Mouse (Mus musculus) kidney, postnatal 36 days (tissue): Measurements from ENCODE around the gene Prn.

Source experiments
- DNase-seq, 2 experiments: peaks; one replicate each; pipeline ENCODE4 v3.0.0; 2021 to 2022; ENCODE audit warnings: mixed read lengths in 2 of 2

Prn gene

DNA sequence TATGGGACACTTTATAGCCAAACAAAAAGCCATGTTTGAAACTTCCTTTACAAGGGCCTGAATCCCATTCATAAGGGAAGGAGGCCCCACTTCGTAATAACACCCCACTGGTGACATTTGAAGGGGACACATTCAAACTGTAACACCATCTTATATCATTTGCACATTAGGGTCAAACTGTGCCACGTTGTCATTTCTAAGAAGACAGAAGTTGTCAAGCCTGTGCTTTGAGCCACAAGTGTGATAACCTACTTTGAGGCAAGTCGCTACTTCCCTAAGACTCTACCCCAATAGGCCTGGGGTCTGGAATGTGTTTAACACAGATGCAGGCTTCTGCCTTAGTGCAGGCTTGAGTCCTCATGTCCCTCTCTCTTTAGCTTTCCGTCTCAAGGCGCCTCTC, 2.4 kb upstream of the Prn start:
- no peak for DNase-seq

GRCm38 (mm10) chr2:131908351-131908861, 1.4 kb upstream of the Prn start:
- DNase-seq, result peak; percentile 41 to 59

DNA sequence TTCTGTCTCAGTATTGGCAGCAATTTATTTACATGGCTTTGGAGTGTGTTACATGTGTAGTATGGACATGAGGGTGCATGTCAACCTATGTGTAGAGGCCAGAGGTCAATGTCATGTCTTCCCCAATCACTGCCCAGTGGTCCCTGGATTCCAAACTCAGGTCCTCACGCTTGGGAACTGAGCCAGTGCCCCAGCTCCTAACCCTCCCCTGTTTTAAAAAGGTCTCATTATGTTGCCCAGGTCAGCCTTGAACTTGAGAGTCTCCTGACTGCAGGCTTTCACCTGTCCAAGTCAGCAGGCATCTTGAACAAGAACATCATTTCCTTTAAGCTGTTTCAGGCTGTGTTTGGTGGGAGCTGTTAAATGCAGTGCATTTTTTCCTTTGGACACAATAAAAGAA, 851 bp upstream of the Prn start:
- DNase-seq, result peak in 1 of 2 experiments; percentile 24

GRCm38 (mm10) chr2:131910847-131911246, 1.1 kb downstream of the Prn start:
- no peak for DNase-seq

GRCm38 (mm10) chr2:131911341-131911740, 1.6 kb downstream of the Prn start:
- DNase-seq, result peak in 1 of 2 experiments; percentile 13

GRCm38 (mm10) chr2:131912526-131913258, 2.9 kb downstream of the Prn start:
- DNase-seq, result peak; percentile 33 to 47

DNA sequence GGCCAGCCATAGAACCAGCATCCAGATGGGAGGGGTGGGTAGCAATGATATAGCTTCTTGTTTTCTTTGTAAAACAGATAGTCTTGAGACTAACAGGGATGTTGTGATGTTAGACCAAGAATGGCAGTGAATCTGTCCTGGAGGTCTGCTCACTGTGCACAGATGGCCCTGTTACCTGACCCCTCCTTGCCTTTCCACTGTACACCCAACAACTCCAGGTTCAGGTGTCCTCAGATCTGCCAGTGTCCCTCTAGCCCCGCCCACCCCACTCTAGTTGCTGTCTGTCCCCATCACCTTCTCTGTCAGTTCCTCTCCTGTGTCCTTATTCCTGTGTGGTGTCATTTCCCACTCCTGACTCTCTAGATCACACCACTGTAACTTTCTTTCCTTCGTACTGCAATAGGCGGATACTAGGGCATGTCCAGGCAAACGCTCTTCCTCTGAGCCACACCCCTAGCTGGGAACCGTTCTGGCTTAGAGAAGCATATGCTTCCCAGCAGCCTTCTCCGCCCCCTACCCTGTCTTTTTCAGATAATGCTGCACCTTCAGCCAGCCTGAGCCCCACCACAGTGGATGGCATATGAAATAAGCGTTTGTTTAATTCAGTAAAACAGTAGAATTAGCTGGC, 22.6 kb downstream of the Prn start:
- no peak for DNase-seq

GRCm38 (mm10) chr2:131933013-131933412, 23.3 kb downstream of the Prn start:
- no peak for DNase-seq

GRCm38 (mm10) chr2:131933598-131933997, 23.8 kb downstream of the Prn start:
- peak; percentile 47 to 51 for DNase-seq

DNA sequence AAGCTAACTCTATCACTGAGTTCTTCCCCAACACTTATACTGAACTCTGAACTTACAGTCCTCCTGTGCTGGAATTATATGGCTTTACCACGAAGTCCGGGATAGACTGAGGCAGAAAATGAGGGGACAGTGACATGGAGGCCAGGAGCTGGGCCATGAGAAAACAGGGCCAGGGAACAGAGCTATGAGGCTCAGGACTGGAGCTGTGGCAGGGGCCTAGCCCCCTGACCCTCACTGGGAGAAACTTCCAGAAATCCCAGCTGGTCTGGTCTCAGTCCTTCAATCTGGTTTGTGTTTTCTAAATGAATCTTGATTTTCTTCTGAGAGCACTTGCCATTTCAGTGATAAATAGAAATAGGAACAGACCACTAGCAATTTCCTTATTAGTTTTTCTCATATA, 24.5 kb downstream of the Prn start:
- no peak for DNase-seq

- DNase-seq, result peak in 1 of 2 experiments; percentile 32
Observed at GRCm38 (mm10) chr2:131935390-131936105, 25.8 kb downstream of the Prn start.

DNA sequence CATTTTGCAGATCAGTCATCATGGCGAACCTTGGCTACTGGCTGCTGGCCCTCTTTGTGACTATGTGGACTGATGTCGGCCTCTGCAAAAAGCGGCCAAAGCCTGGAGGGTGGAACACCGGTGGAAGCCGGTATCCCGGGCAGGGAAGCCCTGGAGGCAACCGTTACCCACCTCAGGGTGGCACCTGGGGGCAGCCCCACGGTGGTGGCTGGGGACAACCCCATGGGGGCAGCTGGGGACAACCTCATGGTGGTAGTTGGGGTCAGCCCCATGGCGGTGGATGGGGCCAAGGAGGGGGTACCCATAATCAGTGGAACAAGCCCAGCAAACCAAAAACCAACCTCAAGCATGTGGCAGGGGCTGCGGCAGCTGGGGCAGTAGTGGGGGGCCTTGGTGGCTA, 26.7 kb downstream of the Prn start:
- no peak for DNase-seq

DNA sequence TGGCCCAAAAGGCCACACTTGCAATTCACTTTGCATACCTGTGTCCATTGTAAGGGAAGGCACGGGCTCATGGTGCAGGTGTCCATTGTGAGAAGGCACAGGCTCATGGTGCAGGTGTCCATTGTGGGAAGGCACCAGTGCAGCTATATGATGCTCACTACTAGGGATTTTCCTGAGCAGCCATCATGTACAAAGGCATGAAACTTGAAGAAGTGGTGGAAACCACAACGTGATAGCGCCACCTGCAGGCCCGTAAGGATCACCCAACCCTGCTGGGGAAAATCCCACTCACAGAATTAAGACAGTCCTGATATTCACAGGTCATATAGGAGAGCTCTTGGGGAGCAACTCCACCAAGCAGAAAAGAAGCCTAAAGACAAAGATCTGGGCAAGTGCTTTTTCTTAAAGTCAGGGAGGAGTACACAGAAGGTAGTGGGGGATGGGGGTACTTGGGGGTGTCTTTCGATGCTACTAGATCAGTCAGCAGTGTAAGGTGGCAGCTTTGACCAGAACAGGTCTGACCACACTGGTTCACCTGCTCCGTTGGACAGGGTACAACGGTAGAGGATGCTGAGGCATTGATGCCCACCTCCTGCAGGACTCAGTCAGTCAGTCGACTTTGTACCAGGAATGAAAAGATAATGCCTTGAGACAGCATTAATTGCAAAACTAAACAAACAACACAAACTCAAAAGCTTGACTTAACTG, 29.8 kb downstream of the Prn start:
- DNase-seq, result peak; percentile 44 to 83

GRCm38 (mm10) chr2:131940506-131940905, 30.7 kb downstream of the Prn start:
- DNase-seq, result no peak

GRCm38 (mm10) chr2:131941501-131941900, 31.7 kb downstream of the Prn start:
- no peak for DNase-seq

- no peak for DNase-seq
Observed at GRCm38 (mm10) chr2:131944370-131944769, 34.6 kb downstream of the Prn start.

DNA sequence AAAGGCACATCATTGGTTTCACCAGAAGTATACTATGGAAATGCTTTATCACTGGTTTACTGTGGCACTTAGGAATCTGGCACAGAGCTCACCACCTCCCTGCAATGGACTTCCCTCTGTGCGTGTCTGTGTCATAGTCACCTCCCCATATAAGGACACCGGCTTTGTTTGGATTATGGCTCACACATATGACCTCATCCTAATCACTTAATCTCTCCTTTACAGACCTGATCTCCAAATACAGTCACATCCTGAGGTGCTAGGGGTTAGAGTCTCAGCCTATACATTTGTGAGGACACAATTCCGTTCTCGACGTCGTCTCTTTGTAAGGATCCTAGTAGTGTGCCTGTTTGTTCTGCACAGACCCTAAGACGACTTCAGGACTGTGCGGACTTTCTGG, 35.5 kb downstream of the Prn start:
- DNase-seq, result no peak

- DNase-seq, result no peak
Observed at GRCm38 (mm10) chr2:131945765-131946164, 36.0 kb downstream of the Prn start.

DNA sequence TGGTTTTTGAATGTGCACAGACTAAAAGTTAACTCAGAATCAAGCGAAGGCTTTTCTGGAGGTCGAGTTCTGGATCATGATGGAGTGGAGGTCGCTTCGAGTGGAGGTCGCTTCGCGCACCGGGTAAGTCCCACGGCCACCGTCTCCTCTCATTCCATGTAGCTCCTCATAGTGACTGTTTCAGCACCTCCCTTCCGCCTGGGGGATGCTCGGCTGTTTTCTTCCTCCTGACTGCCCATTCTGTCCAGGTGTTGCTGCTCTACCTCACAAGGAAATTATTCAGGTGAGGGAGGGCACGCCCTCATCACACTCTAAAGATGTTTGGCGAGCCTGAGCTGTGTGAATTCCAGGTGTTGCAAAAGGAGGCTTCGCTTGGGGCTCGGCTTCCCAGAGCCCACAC, 36.6 kb downstream of the Prn start:
- DNase-seq, result no peak

DNA sequence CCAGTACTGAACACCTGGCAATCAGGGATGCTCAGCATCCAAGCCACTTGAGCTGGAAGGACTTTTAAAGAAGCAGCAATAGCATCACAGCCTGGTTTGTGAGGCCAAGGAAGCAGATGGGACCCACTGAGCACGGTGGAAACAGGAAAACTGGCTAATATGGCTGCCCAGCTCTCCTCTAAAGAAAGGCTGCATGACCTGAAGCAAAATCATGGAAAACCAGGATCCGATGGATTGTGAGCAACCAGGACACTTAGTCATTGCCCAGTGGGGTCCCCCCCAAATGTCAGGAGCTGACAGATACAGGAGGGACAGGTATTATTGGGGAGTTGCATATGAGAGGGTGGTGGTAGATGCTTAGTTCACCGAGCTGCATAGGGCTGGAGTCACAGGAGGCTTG, 38.4 kb downstream of the Prn start:
- no peak for DNase-seq

DNA sequence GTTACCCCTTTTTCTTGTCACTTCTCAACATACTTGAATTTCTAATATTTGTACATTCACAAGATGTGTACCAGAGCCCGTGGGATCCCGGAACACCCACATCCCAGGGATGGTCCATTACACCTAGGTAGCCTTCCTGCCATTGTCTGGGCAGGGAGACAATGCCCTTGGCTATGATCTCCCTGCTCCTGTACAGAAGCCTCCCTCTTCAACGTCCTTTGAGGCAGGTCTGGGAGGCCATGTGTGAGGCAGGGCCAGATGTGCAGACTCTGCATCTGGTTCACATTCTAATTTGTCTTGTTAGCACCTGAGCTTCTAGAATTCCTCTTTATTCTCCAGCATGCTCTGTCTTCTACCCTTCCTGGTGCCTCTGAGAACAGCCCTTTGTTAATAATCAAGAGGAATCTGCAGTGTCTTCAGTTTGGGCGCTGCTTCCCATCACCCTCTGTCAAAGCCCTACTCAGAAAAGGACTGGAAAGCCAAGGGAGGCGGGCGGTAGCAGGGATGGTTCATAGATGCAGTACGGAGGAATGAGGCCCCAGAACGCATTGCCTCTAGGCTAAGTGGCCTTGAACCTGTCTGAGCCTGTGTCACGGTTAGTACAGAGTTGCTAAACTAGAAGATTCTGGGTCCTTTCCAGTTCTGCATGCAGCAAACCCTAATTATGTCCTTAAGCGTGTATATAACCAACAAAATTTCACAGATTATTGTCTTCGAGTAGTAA, 39.3 kb downstream of the Prn start:
- DNase-seq, result no peak
